Mouse (Mus musculus) left cerebral cortex, adult 2 months (tissue): ENCODE data around the gene Procr. TPM values are rescaled to one million over a fixed set of nuclear protein-coding genes. Genes with fewer than 3 reads are reported as not detected.

Source experiments
- DNase-seq, 2 experiments: peaks; one replicate each; pipeline ENCODE4 v3.0.0; 2021 to 2022; ENCODE audit warnings: low spot score in 2 of 2, mixed read lengths in 1 of 2; ENCODE audit errors: extremely low spot score in 1 of 2
- H3K27ac ChIP-seq: fragments of 200-600 bp; 2 replicates; pipeline ENCODE4 v1.8.1; 2022
- H3K4me3 ChIP-seq: fragments of 200-600 bp; 2 replicates; pipeline ENCODE4 v1.8.1; 2022
- CTCF ChIP-seq: fragments of 200-600 bp; IDR thresholded peaks from 2 replicates; pipeline ENCODE4 v1.8.1; 2022; ENCODE audit warnings: antibody characterized with exemption, mild to moderate bottlenecking, moderate library complexity
- intact Hi-C: fragments of 180-260 bp; cut with DNase I; formaldehyde crosslinking; loops from one replicate; pipeline ENCODE4 v1.15.1; 2025
- total RNA-seq, 2 experiments: library from RNA; stranded (reverse); gene quantifications; 2 replicates each; pipeline ENCODE4 v1.2.3; 2021

Procr gene
- total RNA-seq, 2 experiments from 2014 or later = 1.2 to 1.4 TPM

DNA sequence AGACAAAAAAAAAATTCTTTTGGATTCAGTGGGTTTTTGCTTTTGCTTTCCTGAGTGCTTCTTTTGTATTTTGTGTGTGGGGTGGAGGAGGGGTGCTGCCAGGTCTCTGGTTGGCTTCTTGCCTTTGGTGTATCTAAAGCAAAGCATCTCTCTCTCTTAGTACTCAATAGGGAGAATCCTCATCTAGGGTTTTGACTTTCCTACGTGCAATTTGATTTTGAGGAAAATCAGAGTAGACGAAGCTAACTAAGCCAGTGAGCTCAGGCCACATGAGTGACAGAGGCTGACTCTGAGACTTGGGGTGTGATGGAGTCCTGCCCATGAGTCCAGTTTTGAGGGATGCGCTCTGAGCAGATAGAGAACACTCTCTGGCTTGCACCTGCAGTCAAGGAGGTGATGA lies 28.6 kb downstream of the Procr start:
- Histone ChIP-seq H3K4me3 (no peak overlapping the region), H3K27ac (no peak overlapping the region)
- intact Hi-C loops = loop anchor here (5.0 kb wide), 1 partner anchor 33 kb away; no protein-coding TSS in a partner anchor
- no peak for TF ChIP-seq CTCF
- DNase-seq = no peak

- intact Hi-C loops = no loop called here
- H3K27ac ChIP-seq = no peak overlapping the region
- DNase-seq = peak; percentile 27 to 61
Measured at GRCm38 (mm10) chr2:155784534-155784933, 33.6 kb downstream of the Procr start.

GRCm38 (mm10) chr2:155786905-155787304 lies 36.0 kb downstream of the Procr start:
- intact Hi-C loops = no loop called here
- DNase-seq = no peak
- no peak for TF ChIP-seq CTCF
- Histone ChIP-seq H3K4me3 (no peak overlapping the region), H3K27ac (no peak overlapping the region)

More at GRCm38 (mm10) chr2:155784534-155784933, 33.6 kb downstream of the Procr start:
- no peak overlapping the region for H3K4me3 ChIP-seq
- no peak for TF ChIP-seq CTCF

GRCm38 (mm10) chr2:155787949-155788931 lies 37.3 kb downstream of the Procr start:
- Histone ChIP-seq H3K27ac (no peak overlapping the region), H3K4me3 (no peak overlapping the region)
- DNase-seq = no peak
- TF ChIP-seq CTCF = no peak
- intact Hi-C loops = no loop called here

DNA sequence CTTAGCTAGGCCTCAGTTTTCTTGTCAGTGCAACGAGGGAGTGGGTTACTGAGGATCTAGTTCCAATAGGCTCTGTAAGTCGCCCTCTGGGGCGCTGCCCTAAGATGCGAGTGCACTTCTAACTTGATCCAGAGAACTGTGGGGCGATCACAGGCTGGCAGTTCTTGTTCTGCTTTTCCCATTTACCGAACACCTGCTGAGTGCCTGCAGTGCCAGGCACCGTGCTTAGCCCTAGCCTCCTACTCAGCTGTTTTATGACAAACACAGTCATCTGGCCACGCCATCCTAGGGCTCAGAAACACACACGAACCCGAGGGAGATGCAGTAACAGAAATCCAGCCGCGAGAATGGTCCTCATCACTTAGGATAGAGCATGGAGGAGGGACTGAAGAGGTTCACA lies 42.0 kb downstream of the Procr start:
- DNase-seq = no peak
- H3K27ac ChIP-seq = no peak overlapping the region
- intact Hi-C loops = no loop called here

DNA sequence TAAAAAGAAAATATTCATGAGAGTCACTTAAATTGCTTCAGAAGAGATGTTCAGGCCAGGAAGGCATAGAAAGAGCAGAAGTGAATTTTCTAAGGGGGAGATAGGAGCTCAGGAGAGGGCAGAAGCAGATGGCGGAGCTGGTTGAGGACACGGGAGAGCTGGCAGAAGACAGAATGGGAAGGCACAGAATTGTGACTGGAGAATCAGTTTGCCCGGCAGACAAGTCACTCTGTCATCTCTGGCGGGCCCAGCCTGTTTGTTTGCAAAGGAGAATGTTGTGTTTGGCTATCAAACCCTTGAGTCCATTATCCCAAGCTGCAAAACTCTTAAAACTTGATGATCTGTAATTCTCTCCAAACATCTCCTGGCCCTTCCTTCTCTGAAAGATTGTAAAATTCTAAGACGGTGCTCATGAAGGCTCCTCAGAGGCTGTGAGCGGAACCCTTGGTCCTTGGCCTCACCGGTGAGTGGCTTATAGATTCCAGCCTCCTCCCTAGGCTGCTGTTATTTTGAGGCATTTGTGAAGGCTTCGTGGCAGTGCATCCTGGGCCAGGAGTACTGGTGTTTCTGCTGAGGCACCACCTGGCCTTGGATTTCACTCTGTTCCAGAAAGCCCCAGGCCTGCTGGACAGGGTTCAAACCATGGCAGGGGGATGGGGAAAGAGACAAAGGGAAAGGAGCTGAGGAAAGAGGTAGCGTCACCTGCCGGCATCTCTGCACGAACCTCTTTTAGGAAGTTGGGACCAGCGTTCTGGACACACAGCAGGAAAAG lies 43.9 kb downstream of the Procr start:
- H3K27ac ChIP-seq = no peak overlapping the region

More for the DNA sequence above, 42.0 kb downstream of the Procr start:
- no peak for TF ChIP-seq CTCF
- no peak overlapping the region for H3K4me3 ChIP-seq

GRCm38 (mm10) chr2:155798613-155799012 lies 47.7 kb downstream of the Procr start:
- TF ChIP-seq CTCF = no peak
- DNase-seq = no peak
- Histone ChIP-seq H3K4me3 (no peak overlapping the region), H3K27ac (no peak overlapping the region)
- intact Hi-C loops = no loop called here

More for the DNA sequence above, 43.9 kb downstream of the Procr start:
- DNase-seq = no peak
- intact Hi-C loops = no loop called here
- no peak overlapping the region for H3K4me3 ChIP-seq
- no peak for TF ChIP-seq CTCF

DNA sequence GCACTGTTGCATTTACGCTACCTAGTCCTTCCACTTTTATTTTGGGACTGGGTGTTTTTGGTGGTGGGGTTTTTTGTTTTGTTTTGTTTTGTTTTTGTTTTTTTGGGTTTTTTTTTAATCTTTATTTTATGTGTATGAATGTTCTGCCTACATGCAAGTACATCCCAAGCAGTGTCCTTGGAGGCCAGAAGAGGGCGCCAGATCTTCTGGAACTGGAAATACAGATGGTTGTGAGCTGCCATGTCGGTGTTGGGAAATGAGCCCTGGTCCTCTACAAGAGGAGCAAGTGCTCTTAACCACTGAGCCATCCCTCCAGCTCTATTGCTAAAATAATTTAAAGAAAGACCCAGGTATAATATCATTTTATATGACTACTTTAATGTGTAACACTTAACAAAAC lies 51.8 kb downstream of the Procr start:
- Histone ChIP-seq H3K4me3 (no peak overlapping the region), H3K27ac (no peak overlapping the region)
- no peak for DNase-seq
- intact Hi-C loops = no loop called here
- TF ChIP-seq CTCF = peak; percentile 49

GRCm38 (mm10) chr2:155804053-155804452 lies 53.1 kb downstream of the Procr start:
- TF ChIP-seq CTCF = no peak
- no peak for DNase-seq
- Histone ChIP-seq H3K4me3 (no peak overlapping the region), H3K27ac (no peak overlapping the region)
- intact Hi-C loops = no loop called here

Other genes starting within 250 kb of the Procr start
- 10 to 100 TPM; 56.2 to 61.6 TPM for gene Acss2, start 233.2 kb upstream of the Procr start, total RNA-seq
- 100 to 1,000 TPM; 124 to 126 TPM for gene Ggt7, start 232.9 kb upstream of the Procr start, total RNA-seq
- gene Gss, start 158.3 kb upstream of the Procr start, total RNA-seq = 10 to 100 TPM; 14.8 to 14.9 TPM
- gene Myh7b, start 139.9 kb upstream of the Procr start, total RNA-seq = 10 to 100 TPM in 1 of 2 experiments, 1 to 10 TPM in 1; 7.1 to 10.9 TPM
- gene Trpc4ap, start 58.7 kb upstream of the Procr start, total RNA-seq = 100 to 1,000 TPM; 147 to 153 TPM
- 10 to 100 TPM; 18.7 to 19.2 TPM for gene Edem2, start 21.6 kb upstream of the Procr start, total RNA-seq
- not detected for gene Gm17581, start 15.3 kb upstream of the Procr start, total RNA-seq
- 10 to 100 TPM; 35.6 to 37.8 TPM for gene Mmp24, start 24.2 kb downstream of the Procr start, total RNA-seq
- 10 to 100 TPM; 53.1 to 56.8 TPM for gene BC029722, start 68.3 kb downstream of the Procr start, total RNA-seq
- 10 to 100 TPM; 67.0 to 71.0 TPM for gene Eif6, start 75.8 kb downstream of the Procr start, total RNA-seq
- gene Fam83c, start 83.7 kb downstream of the Procr start, total RNA-seq = not detected
- gene Uqcc1, start 179.2 kb downstream of the Procr start, total RNA-seq = 10 to 100 TPM; 70.4 to 75.7 TPM
- not detected for gene Gm15557, start 189.6 kb downstream of the Procr start, total RNA-seq
- gene Gdf5, start 194.2 kb downstream of the Procr start, total RNA-seq = under 1 TPM in 1 of 2 experiments, not detected in 1; 0.25 TPM
- gene Cep250, start 205.3 kb downstream of the Procr start, total RNA-seq = 10 to 100 TPM; 19.5 to 19.9 TPM